Mouse (Mus musculus) midbrain, embryonic 12.5 days (tissue): ENCODE data around the gene Mrs2. TPM values are rescaled to one million over a fixed set of nuclear protein-coding genes. Genes with fewer than 3 reads are reported as not detected.

Source experiments
- ATAC-seq: fragments of 200-750 bp; cut with Nextera tagmentation; 2 replicates; pipeline ENCODE4 v1.8.0; 2017; ENCODE audit warnings: low read depth, moderate TSS enrichment, moderate library complexity; ENCODE audit not compliant: low FRiP score
- H3K27ac ChIP-seq: fragments of 300-500 bp; sonication (generic); replicated peaks from 2 replicates; pipeline ENCODE4 v1.5.1; 2016; ENCODE audit warnings: mild to moderate bottlenecking
- H3K27me3 ChIP-seq: fragments of 300-500 bp; sonication (generic); 2 replicates; pipeline ENCODE4 v1.6.1; 2016; ENCODE audit warnings: mild to moderate bottlenecking
- H3K36me3 ChIP-seq: fragments of 300-500 bp; sonication (generic); 2 replicates; pipeline ENCODE4 v1.6.1; 2016
- H3K4me1 ChIP-seq: fragments of 300-500 bp; sonication (generic); 2 replicates; pipeline ENCODE4 v1.6.1; 2016
- H3K4me2 ChIP-seq: fragments of 300-500 bp; sonication (generic); replicated peaks from 2 replicates; pipeline ENCODE4 v1.6.1; 2016; ENCODE audit warnings: mild to moderate bottlenecking, moderate library complexity
- H3K4me3 ChIP-seq: fragments of 300-500 bp; sonication (generic); 2 replicates; pipeline ENCODE4 v1.5.1; 2016; ENCODE audit warnings: mild to moderate bottlenecking
- H3K9ac ChIP-seq: fragments of 300-500 bp; sonication (generic); replicated peaks from 2 replicates; pipeline ENCODE4 v1.6.1; 2016; ENCODE audit warnings: mild to moderate bottlenecking, moderate library complexity
- H3K9me3 ChIP-seq: fragments of 300-500 bp; sonication (generic); 2 replicates; pipeline ENCODE4 v1.6.1; 2016; ENCODE audit warnings: mild to moderate bottlenecking
- whole genome bisulfite sequencing: fragments of 180-500 bp; shearing (Covaris S2); methylation state at CpG from one replicate; pipeline ENCODE4 v1.1.7; 2016; 5-methylcytosine and 5-hydroxymethylcytosine counted together
- polyA plus RNA-seq: library from polyadenylated mRNA; unstranded; fragments of >200 nt; fragmentation: Nextera tagmentation; extraction: Ambion mirVana; gene quantifications from 2 replicates; pipeline ENCODE4 v1.2.1, GENCODE M21; 2016

Gene Mrs2
- polyA plus RNA-seq, 1 experiment from 2014 or later = 31.1 TPM

DNA sequence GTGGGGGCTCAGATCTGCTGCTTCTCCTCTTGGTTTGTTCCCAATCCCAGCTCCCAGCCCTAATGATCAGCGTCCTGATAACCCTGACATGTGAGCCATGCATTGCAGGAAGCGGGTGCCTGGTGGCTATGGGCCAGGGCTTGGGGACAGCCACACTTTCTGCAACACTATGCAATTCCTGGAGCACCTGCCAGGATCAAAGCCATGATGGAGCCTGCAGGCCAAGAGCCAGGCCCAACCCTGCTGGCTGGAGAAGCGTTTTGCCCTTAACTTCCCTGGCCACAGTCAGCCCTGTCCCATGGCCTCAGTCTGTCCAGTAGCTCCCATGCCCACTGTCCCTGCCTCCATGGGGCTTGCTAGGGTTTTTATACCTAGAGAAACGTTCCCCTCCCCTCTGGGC lies 2.2 kb upstream of the Mrs2 start:
- Histone ChIP-seq H3K4me3 (no peak overlapping the region), H3K9ac (no peak overlapping the region), H3K4me2 (no peak overlapping the region), H3K4me1 (peaks cover 22% of the 10 kb centered on the region), H3K27ac (no peak overlapping the region), H3K27me3 (peaks cover 9% of the 10 kb centered on the region), H3K9me3 (no peaks in the 10 kb centered on the region), H3K36me3 (0 out of 2 replicates have a peak, but pooled peaks cover under 1% of the 10 kb centered on the region)
- ATAC-seq = no peak
- 75% methylated on average over 4 of the region's 4 CpGs for WGBS

DNA sequence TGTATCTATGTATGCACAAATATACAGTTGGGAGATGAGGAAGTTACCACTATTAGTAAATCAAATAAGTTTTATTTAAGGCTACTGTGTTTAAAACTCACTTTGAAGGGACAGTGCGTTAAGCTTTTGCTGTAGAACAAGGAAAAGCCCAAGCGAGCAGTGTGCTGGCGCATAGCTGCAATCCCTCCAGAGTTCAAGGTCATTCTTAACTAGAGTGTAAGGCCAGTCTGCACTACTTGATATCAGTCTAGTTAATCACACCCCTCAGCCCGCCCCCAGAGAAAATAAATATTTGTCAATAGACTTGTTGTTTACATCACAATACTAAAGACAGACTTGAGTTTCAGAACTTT lies 337 bp upstream of the Mrs2 start:
- Histone ChIP-seq H3K9me3 (no peaks in the 10 kb centered on the region), H3K27ac (peak overlapping the region; percentile 76), H3K4me2 (peak overlapping the region; percentile 79), H3K9ac (peak overlapping the region; percentile 95), H3K36me3 (peaks cover 10% of the 10 kb centered on the region; the same call in 1 of the 2 replicates), H3K27me3 (peaks cover 9% of the 10 kb centered on the region), H3K4me3 (peak overlapping the region; percentile 96), H3K4me1 (peaks cover 22% of the 10 kb centered on the region)
- WGBS = 47% methylated on average over 4 of the region's 4 CpGs
- ATAC-seq = peak; percentile 51

DNA sequence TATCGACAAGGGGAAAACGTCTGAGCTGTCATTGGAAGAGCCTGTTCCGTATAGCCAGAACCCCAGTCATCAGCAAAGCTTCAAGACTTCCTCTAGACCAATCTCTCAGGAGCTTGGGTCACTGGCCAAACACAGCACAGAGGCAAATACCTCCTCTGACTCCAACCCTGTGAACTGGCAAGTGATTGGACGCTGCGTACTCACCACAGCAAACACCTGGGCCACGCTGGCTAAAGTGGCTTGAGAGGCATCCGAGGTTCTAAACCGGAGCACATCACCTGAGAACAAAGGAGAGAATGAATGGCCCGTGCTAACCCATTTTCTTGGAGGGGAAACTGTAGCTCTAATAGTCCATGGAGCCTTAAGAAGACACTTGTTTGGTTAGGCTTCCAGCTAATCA lies 1.9 kb downstream of the Mrs2 start:
- H3K4me1 ChIP-seq = peaks cover 22% of the 10 kb centered on the region
- H3K4me3 ChIP-seq = no peak overlapping the region
- WGBS = 94% methylated on average over 9 of the region's 9 CpGs
- ATAC-seq = no peak
- no peak overlapping the region for H3K27ac ChIP-seq
- H3K4me2 ChIP-seq = peak overlapping the region; percentile 79; the same call in 1 of the 2 replicates
- H3K36me3 ChIP-seq = peaks cover 10% of the 10 kb centered on the region; the same call in 1 of the 2 replicates
- H3K9me3 ChIP-seq = no peaks in the 10 kb centered on the region
- H3K9ac ChIP-seq = no peak overlapping the region
- H3K27me3 ChIP-seq = peaks cover 9% of the 10 kb centered on the region

DNA sequence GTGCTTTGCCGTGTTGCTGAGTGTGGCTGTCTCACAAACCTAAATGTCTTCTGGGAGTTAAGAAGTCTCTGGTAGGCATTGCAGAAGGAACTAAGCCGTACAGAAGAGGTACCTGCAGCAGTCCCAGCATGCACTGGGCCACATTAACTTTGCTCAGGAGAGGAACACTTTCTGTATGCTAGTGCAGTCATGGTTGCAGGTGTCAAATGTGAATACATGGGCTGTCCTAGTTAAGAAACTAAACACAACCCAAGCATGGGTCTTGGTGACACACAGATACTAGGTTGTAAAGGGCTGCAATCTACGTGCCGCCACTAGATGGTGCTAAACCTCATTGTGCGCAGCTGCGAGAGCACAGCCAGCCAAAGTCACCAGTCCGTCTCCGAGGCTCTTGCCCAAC lies 13.1 kb downstream of the Mrs2 start:
- Histone ChIP-seq H3K27ac (no peak overlapping the region), H3K9me3 (0 out of 2 replicates have a peak, but pooled peaks cover 5% of the 10 kb centered on the region), H3K4me3 (no peak overlapping the region), H3K4me2 (no peak overlapping the region), H3K27me3 (no peaks in the 10 kb centered on the region), H3K4me1 (no peaks in the 10 kb centered on the region), H3K9ac (no peak overlapping the region), H3K36me3 (peaks cover 25% of the 10 kb centered on the region)
- no peak for ATAC-seq
- 69% methylated on average over 8 of the region's 8 CpGs for WGBS

DNA sequence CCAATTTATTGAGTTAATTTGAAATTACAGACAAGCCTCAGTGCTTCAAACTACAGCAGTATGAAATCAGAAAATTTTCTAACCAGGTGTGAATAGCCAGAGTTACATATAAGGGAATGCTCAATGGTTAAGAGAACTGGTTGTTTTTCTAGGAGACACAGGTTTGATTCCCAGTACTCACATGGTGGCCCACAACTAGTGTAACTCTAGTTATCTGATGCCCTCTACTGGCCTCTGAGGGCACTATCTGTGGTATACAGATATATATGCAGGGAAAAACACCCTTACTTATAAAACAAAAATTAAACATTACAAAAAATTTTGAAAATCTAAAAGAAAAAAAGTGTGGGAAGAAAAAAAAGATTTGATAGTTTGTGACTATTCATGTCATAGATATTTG lies 17.2 kb downstream of the Mrs2 start:
- H3K9ac ChIP-seq = no peak overlapping the region
- H3K36me3 ChIP-seq = peaks cover 64% of the 10 kb centered on the region
- 0 out of 2 replicates have a peak, but pooled peaks cover 5% of the 10 kb centered on the region for H3K9me3 ChIP-seq
- H3K4me1 ChIP-seq = no peaks in the 10 kb centered on the region
- no peaks in the 10 kb centered on the region for H3K27me3 ChIP-seq
- H3K27ac ChIP-seq = no peak overlapping the region
- no peak overlapping the region for H3K4me2 ChIP-seq
- H3K4me3 ChIP-seq = no peak overlapping the region
- no peak for ATAC-seq

DNA sequence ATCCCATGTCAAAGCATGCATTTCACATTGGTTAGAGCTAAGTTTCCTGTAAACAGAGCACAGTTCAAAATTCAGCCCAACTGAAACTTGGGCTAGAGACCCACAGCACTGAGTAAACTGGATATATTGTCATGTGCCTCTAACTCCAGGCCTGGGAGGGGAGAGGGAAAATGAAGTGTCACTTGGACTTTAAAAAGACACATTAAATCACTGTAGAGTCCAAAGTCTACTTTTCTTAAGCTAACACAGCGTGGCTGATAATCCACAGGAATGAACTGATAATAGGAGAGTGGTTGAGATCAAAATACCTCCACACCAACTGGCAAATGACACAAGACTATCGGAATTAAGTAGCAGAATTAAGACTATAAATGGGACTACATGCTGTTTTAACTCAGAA lies 20.6 kb downstream of the Mrs2 start:
- H3K4me3 ChIP-seq = no peak overlapping the region
- ATAC-seq = no peak
- 94% methylated on average over 2 of the region's 2 CpGs for WGBS
- H3K27me3 ChIP-seq = no peaks in the 10 kb centered on the region
- no peaks in the 10 kb centered on the region for H3K9me3 ChIP-seq
- H3K36me3 ChIP-seq = peaks cover 82% of the 10 kb centered on the region
- no peaks in the 10 kb centered on the region for H3K4me1 ChIP-seq
- no peak overlapping the region for H3K27ac ChIP-seq
- no peak overlapping the region for H3K9ac ChIP-seq
- no peak overlapping the region for H3K4me2 ChIP-seq

DNA sequence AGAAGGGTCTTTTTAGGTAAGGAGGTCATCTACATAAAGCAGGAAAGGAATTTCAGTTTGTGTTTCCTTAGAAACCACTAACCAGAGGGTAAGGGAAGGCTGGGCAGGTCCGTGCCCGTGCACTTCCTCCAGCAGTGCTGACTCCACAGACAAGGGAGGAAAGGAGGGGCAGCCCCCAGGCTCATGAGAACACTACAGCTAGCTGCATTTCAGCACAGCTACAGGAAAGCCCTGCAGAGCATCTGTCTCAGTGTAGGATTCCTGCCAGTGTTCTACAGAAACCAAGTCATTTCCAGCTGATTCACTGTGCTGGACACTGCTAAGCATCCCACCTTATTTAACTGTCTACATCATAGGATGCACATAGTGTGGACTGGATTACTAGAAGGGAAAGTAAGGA lies 27.0 kb downstream of the Mrs2 start:
- Histone ChIP-seq H3K27ac (no peak overlapping the region), H3K27me3 (no peaks in the 10 kb centered on the region), H3K4me1 (no peaks in the 10 kb centered on the region), H3K36me3 (peaks cover 74% of the 10 kb centered on the region), H3K4me2 (no peak overlapping the region), H3K4me3 (no peak overlapping the region), H3K9ac (no peak overlapping the region), H3K9me3 (no peaks in the 10 kb centered on the region)
- WGBS = 70% methylated on average over 2 of the region's 2 CpGs
- ATAC-seq = no peak

DNA sequence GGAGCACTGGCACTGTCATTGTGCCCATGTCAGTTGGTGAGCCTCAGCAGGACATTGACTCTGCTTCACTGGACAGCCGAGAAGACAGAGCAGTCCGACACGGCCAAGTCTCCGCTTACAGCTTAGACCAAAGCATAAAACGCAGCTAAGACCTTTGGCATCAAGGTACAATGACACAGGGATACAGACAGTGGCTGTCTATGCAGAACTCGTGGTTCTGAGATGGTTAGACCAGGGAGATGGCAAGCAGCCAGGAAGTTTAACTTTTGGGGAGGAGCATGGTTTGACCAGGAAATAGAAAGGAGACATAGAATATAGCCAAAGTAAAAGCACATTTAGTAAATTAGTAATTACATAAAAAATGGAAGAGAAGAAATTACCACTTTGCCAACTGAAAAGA lies 31.2 kb downstream of the Mrs2 start:
- Histone ChIP-seq H3K27me3 (no peaks in the 10 kb centered on the region), H3K9ac (no peak overlapping the region), H3K4me3 (no peak overlapping the region), H3K4me2 (no peak overlapping the region), H3K36me3 (peaks cover 32% of the 10 kb centered on the region), H3K4me1 (0 out of 2 replicates have a peak, but pooled peaks cover 3% of the 10 kb centered on the region), H3K9me3 (no peaks in the 10 kb centered on the region), H3K27ac (no peak overlapping the region)
- WGBS = 77% methylated on average over 6 of the region's 6 CpGs
- no peak for ATAC-seq

DNA sequence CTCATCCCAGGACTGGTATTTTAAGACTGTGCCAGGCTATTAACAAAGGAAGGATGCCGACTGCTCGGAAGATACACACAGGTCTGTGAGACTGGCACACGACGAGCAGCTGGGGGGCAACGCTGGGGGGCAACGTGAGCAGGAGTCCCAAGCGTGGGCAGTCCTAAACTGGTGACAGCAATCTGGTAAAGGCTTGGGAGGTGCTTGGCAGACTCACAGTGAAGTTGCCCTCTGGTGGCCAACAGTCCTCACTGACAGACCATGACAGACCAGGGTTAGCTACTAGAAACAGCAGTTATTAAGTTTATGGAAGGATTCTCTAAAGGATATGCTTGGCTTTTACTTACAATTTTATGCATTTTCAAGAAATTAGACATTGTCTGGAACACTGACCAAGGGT lies 31.8 kb downstream of the Mrs2 start:
- H3K4me3 ChIP-seq = no peak overlapping the region
- no peak overlapping the region for H3K4me2 ChIP-seq
- H3K4me1 ChIP-seq = 0 out of 2 replicates have a peak, but pooled peaks cover 3% of the 10 kb centered on the region
- H3K36me3 ChIP-seq = peaks cover 26% of the 10 kb centered on the region
- WGBS = 46% methylated on average over 7 of the region's 7 CpGs
- no peaks in the 10 kb centered on the region for H3K9me3 ChIP-seq
- no peaks in the 10 kb centered on the region for H3K27me3 ChIP-seq
- no peak overlapping the region for H3K27ac ChIP-seq
- ATAC-seq = peak; percentile 76
- no peak overlapping the region for H3K9ac ChIP-seq

DNA sequence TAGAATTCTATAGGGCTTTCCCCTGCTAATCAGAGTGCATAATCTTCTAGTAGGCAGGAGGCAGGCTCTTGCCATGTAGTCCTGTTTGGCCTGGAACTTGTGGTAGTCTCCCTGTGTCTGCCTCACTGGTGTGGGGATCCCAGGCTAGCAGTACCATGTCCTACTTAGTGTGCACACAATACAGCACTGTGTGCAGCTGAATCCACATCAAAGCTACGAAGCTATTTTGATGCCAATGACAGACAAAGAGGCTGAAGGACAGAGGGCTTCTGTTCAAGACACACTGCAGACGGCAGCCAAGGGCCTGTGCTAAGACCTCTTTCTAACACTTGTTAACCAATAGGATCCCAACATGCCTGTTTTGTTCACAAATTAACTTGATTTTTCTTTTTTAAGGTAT lies 34.7 kb downstream of the Mrs2 start:
- Histone ChIP-seq H3K4me2 (no peak overlapping the region), H3K9me3 (no peaks in the 10 kb centered on the region), H3K4me1 (0 out of 2 replicates have a peak, but pooled peaks cover 3% of the 10 kb centered on the region), H3K4me3 (no peak overlapping the region), H3K27ac (no peak overlapping the region), H3K9ac (no peak overlapping the region), H3K36me3 (0 out of 2 replicates have a peak, but pooled peaks cover 6% of the 10 kb centered on the region), H3K27me3 (no peaks in the 10 kb centered on the region)
- 59% methylated on average over 2 of the region's 2 CpGs for WGBS
- ATAC-seq = no peak; the same call in 1 of the 2 replicates

DNA sequence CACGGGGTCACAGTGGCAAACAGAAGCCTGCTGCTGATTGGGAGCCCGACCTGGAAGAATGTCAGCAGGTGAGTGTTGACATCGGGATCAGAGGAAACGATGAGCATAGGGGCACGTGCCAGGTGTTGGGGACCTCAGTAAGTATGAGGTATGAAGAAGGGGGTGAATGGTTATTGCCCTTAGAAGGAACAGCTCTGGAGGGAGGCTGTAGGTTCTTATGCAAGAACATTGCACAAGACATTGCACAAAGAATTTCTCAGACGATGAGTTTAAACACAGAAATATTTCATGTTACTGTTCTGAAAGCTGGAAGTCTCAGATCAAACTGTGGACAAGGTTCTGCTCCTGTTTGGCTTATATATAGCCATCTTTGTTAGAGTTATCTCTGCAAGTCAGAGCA lies 39.1 kb downstream of the Mrs2 start:
- no peak for ATAC-seq
- H3K4me2 ChIP-seq = no peak overlapping the region
- H3K4me3 ChIP-seq = no peak overlapping the region
- H3K36me3 ChIP-seq = no peaks in the 10 kb centered on the region
- 86% methylated on average over 6 of the region's 6 CpGs for WGBS
- 0 out of 2 replicates have a peak, but pooled peaks cover 3% of the 10 kb centered on the region for H3K4me1 ChIP-seq
- H3K9me3 ChIP-seq = no peaks in the 10 kb centered on the region
- H3K27ac ChIP-seq = no peak overlapping the region
- no peak overlapping the region for H3K9ac ChIP-seq
- H3K27me3 ChIP-seq = no peaks in the 10 kb centered on the region

DNA sequence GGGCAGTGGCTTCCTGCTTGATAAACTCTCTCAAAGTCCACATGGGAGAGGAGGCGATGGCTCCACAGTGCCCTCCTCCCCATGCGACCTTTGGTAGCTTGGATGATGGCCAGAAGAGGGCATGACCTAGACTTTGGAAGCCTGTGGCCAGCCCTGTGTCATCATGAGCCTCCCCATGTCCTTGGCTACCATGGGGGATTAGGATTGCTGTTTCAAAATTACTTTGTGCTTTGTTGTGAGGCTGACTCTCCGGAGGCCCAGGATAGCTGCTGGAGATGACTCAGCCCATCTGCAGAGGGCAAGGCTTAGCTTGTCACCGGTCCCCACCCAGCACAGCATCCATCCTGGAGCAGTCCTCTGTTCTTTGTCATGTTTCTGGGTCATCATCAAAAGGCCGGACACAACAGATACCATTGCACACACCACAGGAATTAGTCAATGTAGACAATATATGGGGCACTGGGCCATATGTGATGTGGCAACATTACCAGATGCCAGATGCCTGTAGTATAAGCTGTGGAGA lies 42.3 kb downstream of the Mrs2 start:
- WGBS = 84% methylated on average over 5 of the region's 5 CpGs
- H3K4me3 ChIP-seq = no peak overlapping the region
- H3K27me3 ChIP-seq = no peaks in the 10 kb centered on the region

DNA sequence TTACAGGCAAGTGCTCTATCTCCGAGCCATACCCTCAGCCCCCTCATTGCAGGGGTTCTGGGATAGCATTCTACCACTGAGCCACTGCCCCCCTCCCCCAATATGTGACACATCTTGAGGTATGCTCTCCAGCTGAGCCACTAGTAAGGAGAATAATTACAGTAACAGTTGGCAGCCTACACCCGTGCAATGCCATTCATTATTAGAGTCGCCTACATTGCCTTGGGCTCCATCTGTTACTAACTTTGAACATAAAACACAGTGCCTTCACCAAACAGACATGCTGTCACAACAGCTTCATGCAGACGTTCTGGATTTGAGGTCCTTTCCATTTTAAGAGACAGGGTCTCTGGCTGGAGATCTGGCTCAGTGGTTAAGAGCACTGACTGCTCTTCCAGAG lies 43.8 kb downstream of the Mrs2 start:
- WGBS = 82% methylated on average over 4 of the region's 4 CpGs
- H3K9me3 ChIP-seq = no peaks in the 10 kb centered on the region
- H3K4me1 ChIP-seq = no peaks in the 10 kb centered on the region
- no peak overlapping the region for H3K9ac ChIP-seq
- no peaks in the 10 kb centered on the region for H3K36me3 ChIP-seq
- H3K27me3 ChIP-seq = no peaks in the 10 kb centered on the region
- H3K27ac ChIP-seq = no peak overlapping the region
- no peak overlapping the region for H3K4me3 ChIP-seq
- no peak overlapping the region for H3K4me2 ChIP-seq
- no peak for ATAC-seq

More for the DNA sequence above, 42.3 kb downstream of the Mrs2 start:
- no peak overlapping the region for H3K4me2 ChIP-seq
- no peak overlapping the region for H3K9ac ChIP-seq
- ATAC-seq = no peak
- H3K36me3 ChIP-seq = no peaks in the 10 kb centered on the region
- H3K4me1 ChIP-seq = no peaks in the 10 kb centered on the region
- no peak overlapping the region for H3K27ac ChIP-seq
- H3K9me3 ChIP-seq = no peaks in the 10 kb centered on the region
